Mouse (Mus musculus) lung, adult 2 months (tissue): Measurements from ENCODE around the gene Rtn4r.

Experiments
- CTCF ChIP-seq: fragments of 200-500 bp; IDR thresholded peaks from 2 replicates; pipeline ENCODE4 v1.5.1; 2011; ENCODE audit warnings: mild to moderate bottlenecking, low read length, control low read depth; ENCODE audit not compliant: insufficient read depth
- POLR2A ChIP-seq: fragments of 200-500 bp; IDR thresholded peaks from 2 replicates; pipeline ENCODE4 v1.6.1; 2011; ENCODE audit warnings: low read depth, mild to moderate bottlenecking, control low read depth, low read length, borderline replicate concordance; ENCODE audit errors: extremely low read depth

DNA sequence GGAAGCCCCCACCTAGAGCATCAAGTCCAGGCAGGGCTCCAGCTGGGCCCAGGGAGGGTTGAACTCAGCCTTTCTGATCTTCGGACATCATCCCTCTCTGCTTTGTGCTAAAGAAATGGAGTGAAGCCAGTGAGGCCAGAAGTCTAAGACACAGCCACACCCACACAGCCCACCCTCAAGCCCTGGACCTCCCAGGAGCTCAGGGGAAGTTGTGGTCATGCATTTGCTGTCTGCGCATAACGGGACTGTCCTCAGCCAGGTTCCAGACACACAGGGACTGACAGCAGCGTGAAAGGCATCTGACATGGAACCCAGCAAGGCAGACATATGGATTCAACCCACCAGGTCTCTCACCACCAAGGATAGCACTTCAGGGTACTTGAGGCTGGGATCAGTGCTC is 11.0 kb upstream of the Rtn4r start:
- TF ChIP-seq CTCF: no peak
- no peak for TF ChIP-seq POLR2A
